Mouse (Mus musculus): ENCODE data around the gene BC049715.

Gene BC049715

DNA sequence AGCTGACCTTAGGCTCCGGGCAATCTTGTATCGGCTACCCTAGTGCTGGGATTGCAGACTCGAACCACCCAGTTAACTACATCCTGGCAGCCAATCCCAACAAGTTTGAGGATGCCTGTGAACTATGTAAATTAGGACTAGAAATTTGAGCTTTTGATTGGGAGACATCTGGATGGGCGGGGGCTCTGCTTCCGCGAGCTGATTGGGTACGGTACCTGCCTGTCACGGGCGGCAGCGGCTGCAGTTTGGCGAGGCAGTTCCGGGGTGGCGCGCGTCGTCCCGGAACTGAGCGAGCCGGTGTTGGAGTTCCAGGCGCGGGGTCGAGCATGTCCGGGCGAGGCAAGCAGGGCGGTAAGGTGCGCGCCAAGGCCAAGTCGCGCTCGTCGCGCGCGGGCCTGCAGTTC lies 19.4 kb upstream of the BC049715 start, which contains the start of gene H2afj:
Gene H2afj, plus strand, starts transcription at position 231 of the 404 bp plus-strand sequence.
- DNase-seq (ENCODE audit: low read depth, low spot score), result peak; percentile 91

DNA sequence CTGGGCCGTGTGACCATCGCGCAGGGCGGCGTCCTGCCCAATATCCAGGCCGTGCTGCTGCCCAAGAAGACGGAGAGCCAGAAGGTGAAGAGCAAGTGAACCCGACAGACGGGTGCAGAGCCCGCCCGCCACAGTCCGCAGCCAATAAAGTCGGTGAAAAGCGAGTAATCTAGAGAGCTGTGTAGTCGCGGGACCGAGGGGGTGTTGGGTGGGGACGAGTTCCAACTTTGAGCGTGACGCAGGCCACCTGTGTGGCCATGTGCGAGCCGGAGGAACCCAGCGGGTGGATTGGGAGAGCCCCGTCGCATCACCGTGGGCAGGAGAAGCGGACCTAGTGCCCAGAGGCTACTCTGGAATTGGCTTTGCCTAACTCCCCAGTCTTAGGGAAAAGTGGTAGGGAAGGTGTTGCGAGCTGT lies 18.8 kb upstream of the BC049715 start:
- no peak for DNase-seq (ENCODE audit: low read depth, low spot score)

DNA sequence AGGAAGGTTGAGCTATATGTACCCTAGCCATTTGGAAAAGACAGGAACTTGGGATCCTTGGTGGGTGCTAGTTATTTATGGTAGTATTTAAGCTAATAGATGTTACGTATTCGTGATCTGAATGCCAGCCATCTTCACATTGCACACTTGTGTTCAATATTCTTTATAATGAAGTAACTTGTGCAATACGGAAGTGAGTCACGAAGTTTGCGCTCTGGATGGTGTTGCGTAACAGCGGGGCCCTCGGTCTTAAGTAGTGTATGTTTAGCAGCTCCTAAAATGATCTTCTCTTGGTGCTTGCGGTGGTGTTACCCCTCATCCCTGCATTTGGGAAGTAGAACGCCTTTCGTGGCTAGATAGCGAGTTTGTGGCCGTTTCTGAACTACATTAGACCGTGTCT lies 18.3 kb upstream of the BC049715 start:
- no peak for DNase-seq (ENCODE audit: low read depth, low spot score)

DNA sequence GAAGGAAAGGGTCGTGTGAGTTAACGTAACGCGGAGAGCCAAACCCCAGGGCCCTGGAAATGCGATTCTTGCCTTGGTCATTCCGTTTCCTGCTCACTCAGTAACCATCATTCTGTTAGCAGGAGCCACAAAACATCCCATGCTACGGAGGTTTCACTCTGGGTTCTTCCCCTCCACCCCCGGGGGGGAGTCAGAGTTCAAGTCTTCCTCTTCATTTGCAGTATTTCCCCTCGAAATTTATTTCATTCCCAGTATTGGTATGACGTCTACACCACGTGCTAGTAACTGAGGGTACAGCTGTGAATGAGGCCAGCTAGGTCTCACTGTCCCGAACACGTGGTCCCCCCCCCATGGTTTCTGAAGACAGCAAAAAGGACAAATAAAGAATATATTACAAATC lies 17.8 kb upstream of the BC049715 start:
- DNase-seq (ENCODE audit: low read depth, low spot score), result no peak

DNA sequence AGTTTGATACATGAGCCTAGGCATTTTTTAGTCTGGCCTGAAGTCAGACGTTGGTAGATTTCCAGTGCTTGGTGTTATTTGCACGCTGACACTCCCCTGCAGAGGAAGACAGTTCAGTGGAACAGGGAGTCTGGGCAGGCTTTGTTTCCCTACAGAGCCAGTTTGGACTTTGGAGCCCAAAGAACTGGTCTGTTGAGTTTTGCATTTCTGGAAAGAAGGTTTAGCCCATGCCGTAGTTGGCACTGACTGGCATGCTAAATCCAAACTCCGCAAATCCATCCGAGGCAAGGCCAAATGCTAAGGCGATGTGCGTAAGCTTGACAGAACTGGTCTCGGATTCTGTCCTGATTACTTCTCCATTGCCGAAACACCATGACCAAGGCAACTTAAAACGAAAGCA lies 16.2 kb upstream of the BC049715 start:
- DNase-seq (ENCODE audit: low read depth, low spot score), result no peak

DNA sequence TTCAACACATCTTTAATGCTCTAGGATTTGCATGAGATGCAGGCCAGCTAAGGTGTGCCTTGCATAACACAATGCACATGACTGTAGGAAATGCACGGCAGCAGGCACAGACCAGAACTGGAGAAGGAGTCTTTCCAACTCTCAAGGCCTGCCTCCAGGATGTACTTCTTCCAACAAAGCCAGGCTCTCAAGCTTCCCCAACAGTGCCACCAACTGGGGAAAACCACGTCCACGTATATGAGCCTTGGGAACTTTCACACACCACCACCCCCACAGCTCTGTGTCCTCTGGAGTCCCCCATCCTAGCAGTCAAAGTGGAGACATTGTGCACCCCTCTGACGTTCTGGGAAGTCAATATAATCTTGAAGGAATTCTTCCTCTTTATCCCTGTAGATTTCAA lies 14.3 kb upstream of the BC049715 start:
- no peak for DNase-seq (ENCODE audit: low read depth, low spot score)

DNA sequence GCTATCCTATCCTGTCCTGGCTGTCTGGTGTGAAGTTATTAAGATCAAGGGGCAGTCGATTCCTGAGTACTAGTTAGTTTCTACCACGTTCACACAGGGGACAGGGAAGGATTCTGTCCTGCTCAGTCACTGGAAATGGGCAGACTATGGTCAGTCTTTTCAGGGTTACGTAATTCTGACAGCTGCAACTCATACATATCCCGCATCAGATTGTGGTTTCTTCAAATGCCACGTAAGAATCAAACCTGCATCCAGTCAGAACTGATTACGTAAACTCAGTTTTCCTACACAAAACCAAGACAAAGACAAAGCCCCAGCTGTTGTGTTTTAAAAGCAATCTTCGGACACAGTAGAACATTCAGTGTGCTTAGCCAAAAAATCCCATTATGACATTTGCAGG lies 12.0 kb upstream of the BC049715 start:
- DNase-seq (ENCODE audit: low read depth, low spot score), result no peak

DNA sequence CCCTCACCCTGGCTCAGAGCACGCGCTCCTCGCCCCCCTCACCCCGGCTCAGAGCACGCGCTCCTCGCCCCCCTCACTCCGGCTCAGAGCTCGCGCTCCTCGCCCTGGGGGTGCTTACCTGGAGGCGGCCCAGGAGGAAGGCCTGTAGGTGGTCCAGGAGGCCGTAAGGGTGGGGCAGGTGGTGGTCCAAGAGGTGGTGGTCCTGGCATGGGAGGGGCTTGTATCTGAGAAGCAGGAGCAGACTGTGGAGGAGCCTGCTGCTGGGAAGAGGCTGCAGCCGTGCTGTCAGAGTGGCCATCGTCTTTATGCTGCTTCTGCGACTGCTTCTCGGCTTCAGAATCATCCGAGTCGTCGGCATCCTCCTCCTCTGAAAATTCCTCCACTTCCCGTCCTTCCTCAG lies 10.6 kb upstream of the BC049715 start:
- DNase-seq (ENCODE audit: low read depth, low spot score), result no peak

DNA sequence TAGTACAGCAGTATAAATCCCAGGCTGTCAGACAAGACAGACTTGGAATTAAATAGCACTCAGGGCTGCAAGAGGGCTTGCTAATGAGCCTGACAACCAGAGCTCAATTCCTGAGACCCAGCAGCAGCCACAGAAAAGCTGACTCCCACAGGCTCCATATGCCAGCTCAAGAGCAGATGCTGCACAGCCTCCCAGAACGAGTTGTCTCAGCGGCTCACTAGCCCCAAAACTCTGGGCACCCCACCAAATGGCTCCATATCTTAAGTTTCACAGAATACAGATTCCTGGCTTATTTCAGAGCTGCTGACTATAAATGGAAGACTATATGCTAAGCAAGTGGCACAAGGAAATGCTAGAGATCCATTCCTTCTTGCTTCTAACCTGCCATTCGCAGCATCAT lies 9.9 kb upstream of the BC049715 start:
- DNase-seq (ENCODE audit: low read depth, low spot score), result no peak

DNA sequence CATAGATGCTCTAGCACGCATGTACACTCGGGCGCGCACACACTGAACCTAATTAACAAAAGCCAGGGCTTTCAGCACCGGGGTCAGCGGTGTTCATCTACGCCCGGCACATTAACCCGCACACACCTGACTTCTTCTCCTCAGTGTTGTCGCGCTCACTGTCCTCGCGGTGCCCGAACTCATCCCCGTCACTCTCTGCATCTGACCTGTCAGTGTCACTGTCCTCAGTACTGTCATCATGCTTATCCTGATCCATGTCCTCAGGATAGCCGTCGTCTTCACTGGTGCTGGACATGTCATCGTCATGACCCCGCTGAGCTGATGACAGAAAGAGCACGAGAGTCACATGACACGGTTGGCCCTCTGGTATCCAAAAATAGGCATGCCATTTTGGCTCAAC lies 7.0 kb upstream of the BC049715 start:
- no peak for DNase-seq (ENCODE audit: low read depth, low spot score)

DNA sequence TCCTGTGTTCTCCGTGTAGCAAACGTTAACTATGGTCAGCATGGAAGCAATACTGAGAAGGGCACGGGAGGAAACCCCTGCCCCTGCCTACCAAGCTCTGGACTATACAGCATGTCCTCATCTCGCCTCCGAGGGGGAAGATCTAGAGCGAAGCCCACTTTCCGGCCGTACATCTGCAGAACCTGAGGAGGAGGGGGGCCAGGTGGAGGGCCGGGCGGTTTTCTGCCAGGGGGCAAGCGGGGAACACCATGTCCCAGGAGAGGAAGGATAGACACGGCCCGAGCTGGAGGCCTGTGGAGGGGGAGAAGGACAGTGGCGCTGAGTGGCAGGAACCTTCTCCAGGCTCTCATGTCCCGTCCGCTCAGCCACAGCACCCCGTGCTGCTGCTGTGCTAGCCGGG lies 6.3 kb upstream of the BC049715 start:
- DNase-seq (ENCODE audit: low read depth, low spot score), result no peak

DNA sequence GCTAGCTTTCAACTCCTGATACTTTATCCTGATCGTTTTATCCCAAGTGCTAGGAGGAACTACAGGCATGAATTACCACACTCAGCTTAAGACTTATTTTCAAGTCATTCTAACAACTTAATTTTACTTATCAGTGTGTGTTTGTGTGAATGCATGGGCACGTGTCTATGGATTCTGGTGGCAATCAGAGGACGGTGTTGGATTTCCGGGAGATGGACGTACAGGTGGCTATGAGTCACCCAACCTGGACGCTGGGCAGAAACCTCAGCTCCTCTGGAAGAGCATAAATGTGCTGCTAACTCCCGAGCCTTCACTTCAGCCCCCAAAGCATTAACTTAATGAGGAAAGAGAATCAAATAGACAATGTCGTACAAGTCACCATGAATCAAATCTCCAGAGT lies 2.4 kb upstream of the BC049715 start:
- no peak for DNase-seq (ENCODE audit: low read depth, low spot score)

DNA sequence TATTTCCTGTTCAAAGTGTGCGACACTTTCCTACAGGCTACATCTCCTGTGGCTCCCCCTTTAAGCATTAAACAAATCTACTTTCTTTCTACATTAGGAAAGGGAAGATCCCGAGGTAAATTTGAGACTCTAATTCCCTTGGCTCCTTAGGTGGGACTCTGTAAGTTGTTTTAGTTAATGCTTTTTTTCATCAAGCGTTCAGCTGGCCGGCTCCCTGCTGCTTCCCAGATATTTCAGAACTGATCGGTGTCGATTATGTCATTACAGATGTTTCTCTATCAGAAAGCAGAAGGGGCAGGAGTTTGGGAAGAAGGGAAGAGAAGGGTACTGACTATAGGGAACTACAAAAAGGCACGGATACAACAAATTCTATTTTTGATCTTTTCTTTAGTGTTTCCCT lies 310 bp upstream of the BC049715 start:
- DNase-seq (ENCODE audit: low read depth, low spot score), result no peak

DNA sequence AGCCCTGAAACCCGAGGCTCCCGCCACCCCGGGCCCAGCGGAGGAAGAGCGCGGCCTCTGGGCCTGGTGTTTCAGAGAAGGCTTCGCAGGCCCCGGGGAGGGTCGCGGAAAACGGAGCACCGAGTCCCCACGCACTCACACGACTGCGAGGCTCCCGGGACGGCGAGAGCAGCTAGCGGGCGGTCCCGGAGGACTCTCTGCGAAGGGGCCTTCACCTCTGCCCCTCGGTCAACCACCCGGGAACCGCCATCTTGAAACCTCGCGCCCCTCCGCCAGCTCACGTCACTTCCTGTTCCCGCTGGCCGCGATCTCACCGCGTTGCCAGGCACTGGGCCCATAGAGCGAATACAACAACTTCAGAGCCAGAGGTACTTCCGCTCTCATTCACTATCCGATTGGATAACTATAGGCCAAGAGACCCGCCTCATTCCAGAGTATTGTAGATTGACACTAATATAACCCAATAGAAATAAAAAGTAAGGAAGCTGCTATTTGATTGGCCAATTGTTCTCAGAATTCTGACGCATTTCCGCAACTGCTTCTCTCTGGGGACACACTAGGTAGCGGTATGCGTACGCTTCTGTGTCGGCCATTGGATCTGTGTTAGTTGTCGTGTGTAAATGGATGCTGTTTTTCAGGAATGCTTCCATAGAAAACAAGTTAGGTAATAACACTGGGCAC lies 595 bp downstream of the BC049715 start, which contains the start of gene Wbp11:
Gene Wbp11, minus strand, starts transcription at position 353 of the 681 bp plus-strand sequence.
- DNase-seq (ENCODE audit: low read depth, low spot score), result peak; percentile 96

DNA sequence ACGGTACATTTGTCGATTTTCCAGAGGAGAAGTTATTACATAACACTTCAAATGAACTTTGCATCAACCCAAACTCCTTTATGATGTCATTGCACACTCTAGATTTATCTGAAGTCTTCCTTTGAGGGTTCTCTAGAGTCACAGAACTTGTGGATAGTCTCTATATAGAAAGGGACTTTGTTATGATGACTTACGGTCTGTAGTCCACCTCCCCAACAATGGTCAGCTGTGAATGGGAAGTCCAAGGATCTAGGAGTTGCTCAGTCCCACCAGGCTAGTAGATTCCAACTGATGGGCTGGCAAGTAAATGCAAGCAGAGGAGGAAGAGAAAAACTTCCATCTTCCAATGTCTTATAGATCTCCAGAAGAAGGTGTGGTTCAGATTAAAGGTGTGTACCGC lies 1.3 kb downstream of the BC049715 start:
- no peak for DNase-seq (ENCODE audit: low read depth, low spot score)

DNA sequence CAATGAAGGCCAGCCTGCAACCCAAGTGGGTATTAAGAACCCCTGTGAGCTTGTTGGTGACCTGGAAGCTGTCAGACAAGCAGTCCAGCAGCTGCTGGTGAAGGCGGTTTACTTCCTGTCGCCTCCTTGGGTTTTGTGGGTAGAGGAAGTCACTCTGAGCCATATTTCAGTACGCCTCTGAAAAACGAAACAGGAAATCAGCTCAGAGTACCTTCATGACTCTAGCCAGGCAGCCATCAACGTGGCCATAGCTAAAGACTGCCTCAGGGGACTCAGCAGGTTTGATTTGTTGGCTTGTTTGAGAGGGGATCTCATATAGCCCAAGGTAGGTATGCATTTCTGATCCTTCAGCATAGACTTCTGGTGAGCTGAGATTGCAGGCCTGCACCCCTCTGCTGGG lies 4.3 kb downstream of the BC049715 start:
- no peak for DNase-seq (ENCODE audit: low read depth, low spot score)

DNA sequence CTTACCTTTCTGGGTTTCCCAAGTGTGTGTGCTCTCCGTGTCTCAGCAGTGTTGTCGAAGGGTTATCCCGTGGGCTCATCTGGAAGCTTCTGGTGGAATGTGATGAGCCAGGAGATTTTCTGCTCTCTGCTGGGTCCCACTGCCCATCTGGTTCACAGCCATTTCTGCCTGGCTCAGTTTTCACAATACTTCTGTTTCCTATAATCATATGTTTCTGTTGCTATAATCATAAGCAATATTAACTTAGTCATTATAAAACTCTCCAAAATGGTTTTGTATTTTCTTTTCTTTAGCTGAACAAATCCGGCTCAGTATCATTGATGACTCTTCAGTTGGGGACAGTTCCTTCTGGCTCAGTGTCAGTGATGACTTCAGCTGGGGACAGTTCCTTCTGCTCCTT lies 7.9 kb downstream of the BC049715 start, which contains the start of gene Smco3:
Gene Smco3, minus strand, starts transcription at position 101 of the 400 bp plus-strand sequence.
- no peak for DNase-seq (ENCODE audit: low read depth, low spot score)

DNA sequence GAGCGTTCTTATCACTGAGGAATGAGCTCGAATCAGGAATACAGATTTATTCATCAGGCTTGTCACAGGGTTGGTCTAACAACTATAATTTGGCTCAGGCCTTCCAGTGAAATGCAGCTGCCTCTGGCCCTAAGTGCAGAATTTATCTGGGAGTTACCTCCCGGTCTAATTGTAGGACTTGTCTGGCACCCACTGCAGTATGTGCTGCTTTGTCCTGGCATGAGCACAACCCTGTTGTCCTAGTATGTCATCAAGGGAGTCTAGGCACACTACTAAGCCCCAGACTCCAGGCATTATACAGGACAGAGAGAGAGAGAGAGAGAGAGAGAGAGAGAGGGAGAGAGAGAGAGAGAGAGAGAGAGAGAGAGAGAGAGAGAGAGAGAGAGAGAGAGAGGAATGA lies 9.9 kb downstream of the BC049715 start:
- no peak for DNase-seq (ENCODE audit: low read depth, low spot score)

DNA sequence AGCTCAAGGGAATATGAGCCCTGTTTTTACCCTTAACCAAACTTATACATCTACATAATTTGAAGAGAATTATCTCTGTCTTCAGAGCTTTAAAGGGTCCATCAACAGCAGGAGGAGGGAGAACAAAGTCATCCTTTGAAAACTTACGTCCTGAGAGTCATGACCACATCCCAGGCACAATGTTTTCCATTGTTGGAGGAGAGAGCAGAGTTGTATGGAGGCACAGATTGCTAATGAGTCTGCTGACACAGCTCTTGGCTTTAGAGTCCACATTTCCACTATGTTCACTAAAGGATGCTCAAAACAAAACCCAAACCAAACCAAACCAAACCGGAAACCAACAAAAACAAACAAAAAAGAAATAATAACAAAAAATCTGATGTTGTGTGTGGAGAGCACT lies 17.5 kb downstream of the BC049715 start:
- DNase-seq (ENCODE audit: low read depth, low spot score), result no peak

DNA sequence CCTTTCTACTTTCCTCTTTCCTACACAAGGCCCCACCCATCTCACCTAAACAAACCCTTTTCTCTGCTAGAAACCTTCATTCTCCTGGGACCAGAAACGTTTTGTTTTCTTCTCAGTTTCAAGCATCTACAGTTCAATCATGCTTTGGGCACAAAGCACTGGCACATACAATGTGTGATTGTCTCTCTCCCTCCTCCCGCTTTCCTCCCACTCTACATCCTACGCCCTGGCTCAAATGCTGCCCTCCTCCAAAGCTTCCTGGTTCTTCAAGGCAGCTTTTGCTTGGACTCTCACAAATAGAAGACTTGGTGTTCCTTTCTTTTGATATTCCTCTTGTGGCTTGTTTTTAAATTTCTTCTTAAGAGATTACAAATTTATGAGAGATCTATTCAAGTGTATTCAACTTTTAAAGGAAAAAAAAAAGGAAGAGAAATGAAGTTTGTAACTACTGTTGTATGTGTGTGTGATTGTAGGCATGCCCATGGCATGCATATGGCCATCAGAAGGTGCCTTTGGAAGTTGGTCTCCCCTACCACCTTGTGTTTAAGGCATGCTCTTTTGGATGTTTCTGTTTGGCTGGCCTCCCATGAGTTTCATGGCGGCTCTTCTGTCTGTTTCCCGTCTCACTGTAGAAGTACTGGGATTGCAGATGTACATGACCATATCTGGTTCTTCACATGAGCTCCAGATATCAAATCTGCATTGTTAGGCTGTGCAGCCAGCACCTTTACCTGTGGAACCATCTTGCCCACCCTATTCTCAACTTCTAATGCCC lies 18.5 kb downstream of the BC049715 start:
- DNase-seq (ENCODE audit: low read depth, low spot score), result no peak

DNA sequence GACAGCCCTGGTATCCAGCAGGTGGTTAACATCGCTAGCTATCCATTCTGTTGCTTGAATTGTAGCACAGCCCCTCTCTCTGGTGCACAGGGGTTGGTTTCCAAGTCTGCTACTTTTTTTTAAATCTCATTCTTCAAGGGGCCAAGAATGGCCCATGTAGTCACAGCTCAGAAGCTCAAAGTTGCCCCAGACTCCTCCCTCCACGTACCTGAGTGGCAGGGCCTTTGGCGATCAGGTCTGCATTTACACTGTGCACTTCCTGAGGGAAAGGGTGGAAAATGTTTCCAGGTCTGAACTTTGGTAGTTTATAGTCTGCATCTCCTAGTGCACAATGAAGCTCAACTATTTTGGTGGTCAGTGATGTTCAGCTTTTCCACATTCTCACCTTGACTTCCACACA lies 19.8 kb downstream of the BC049715 start:
- no peak for DNase-seq (ENCODE audit: low read depth, low spot score)

DNA sequence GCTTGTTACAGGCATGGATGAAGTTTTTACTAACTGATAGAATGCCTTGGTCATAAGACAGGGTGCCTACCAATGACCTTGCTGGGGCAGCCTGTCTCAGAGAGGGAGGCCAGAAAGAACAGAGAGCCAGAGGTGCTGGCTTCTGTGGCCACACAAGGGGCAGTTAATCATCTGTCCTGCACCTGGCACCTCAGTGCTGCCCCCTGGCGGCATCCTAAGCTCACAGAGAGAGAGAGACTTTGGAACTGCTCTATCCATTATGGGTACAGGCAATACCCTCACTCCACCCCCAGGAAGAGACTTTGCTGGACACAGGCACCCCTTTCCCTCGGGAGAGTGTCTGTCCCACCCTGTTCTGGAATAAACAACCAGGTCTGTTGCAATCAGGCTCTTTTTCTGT lies 20.4 kb downstream of the BC049715 start:
- DNase-seq (ENCODE audit: low read depth, low spot score), result peak; percentile 4

DNA sequence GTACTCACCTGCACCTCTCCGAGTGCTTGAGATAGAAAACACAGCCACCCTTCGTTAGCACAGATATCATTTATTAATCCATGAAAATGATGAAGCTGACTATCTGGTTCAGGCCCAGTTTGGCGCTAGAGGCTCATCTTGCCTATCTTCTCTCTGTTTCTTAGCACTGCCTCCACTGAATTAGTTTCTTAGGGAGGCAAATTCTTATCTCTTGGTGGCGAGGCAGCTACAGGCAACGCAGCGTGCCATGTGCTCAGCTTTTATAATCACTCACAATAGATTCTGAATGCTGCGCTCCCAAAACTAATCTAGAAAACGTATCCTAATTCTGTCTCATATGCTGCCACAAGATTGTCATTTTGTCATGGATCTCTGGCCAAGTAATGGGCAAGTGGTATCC lies 21.0 kb downstream of the BC049715 start:
- no peak for DNase-seq (ENCODE audit: low read depth, low spot score)
